Mouse (Mus musculus) MEL (cell line): ENCODE results near the gene 1520401A03Rik. TPM values are rescaled to one million over a fixed set of nuclear protein-coding genes. Genes with fewer than 3 reads are reported as not detected.

Source experiments
- DNase-seq: peaks from one replicate; pipeline ENCODE4 v3.0.0; 2011; ENCODE audit warnings: low read depth, low spot score
- H3K27ac ChIP-seq: 2 replicates; pipeline ENCODE4 v1.5.1; 2012; ENCODE audit warnings: low read depth, mild to moderate bottlenecking, control low read depth, low read length, moderate library complexity; ENCODE audit not compliant: control insufficient read depth
- H3K27me3 ChIP-seq, 2 experiments: fragments of 150-350 bp in 1 of 2; sonication (generic) in 1 of 2; 2 replicates each; pipeline ENCODE4 v1.6.1; 2012; ENCODE audit warnings: low read length in 2 of 2, mild to moderate bottlenecking in 2 of 2, improper control_type of control experiment in 1 of 2, moderate library complexity in 1 of 2; ENCODE audit not compliant: insufficient read depth in 2 of 2, control insufficient read depth in 1 of 2
- H3K36me3 ChIP-seq, 2 experiments: 2 replicates each; pipeline ENCODE4 v1.6.1; 2012 to 2014; ENCODE audit warnings: low read length in 2 of 2, improper control_type of control experiment in 1 of 2, inconsistent platforms in 1 of 2, mild to moderate bottlenecking in 1 of 2; ENCODE audit not compliant: insufficient read depth in 2 of 2, control insufficient read depth in 1 of 2
- H3K4me1 ChIP-seq, 2 experiments: fragments of 150-350 bp in 1 of 2; sonication (generic) in 1 of 2; 2 replicates each; pipeline ENCODE4 v1.6.1; 2012; ENCODE audit warnings: low read length in 2 of 2, improper control_type of control experiment in 1 of 2, mild to moderate bottlenecking in 1 of 2; ENCODE audit not compliant: insufficient read depth in 2 of 2, control insufficient read depth in 1 of 2
- H3K4me3 ChIP-seq, 2 experiments: fragments of 150-350 bp in 1 of 2; sonication (generic) in 1 of 2; 2 replicates each; pipeline ENCODE4 v1.5.1; 2012; ENCODE audit warnings: low read depth in 2 of 2, low read length in 2 of 2, mild to moderate bottlenecking in 2 of 2, moderate library complexity in 2 of 2, control low read depth in 1 of 2, improper control_type of control experiment in 1 of 2; ENCODE audit not compliant: control insufficient read depth in 1 of 2, insufficient read depth in 1 of 2
- H3K79me2 ChIP-seq: 2 replicates; pipeline ENCODE4 v1.6.1; 2012; ENCODE audit warnings: mild to moderate bottlenecking, low read length, moderate library complexity; ENCODE audit not compliant: control insufficient read depth, poor library complexity, insufficient read depth
- H3K9ac ChIP-seq: 2 replicates; pipeline ENCODE4 v1.6.1; 2012; ENCODE audit warnings: low read depth, mild to moderate bottlenecking, control low read depth, low read length, moderate library complexity; ENCODE audit not compliant: control insufficient read depth, poor library complexity, severe bottlenecking
- H3K9me3 ChIP-seq: fragments of 150-350 bp; sonication (generic); replicated peaks from 2 replicates; pipeline ENCODE4 v1.6.1; 2012; ENCODE audit warnings: mild to moderate bottlenecking, low read length, improper control_type of control experiment, moderate library complexity; ENCODE audit not compliant: insufficient read depth
- CHD2 ChIP-seq: IDR thresholded peaks from 2 replicates; pipeline ENCODE4 v1.6.1; 2011; ENCODE audit warnings: low read length, improper control_type of control experiment
- E2F4 ChIP-seq: IDR thresholded peaks from 2 replicates; pipeline ENCODE4 v1.6.1; 2011; ENCODE audit warnings: low read depth, low read length, improper control_type of control experiment, borderline replicate concordance
- EP300 ChIP-seq, 2 experiments: IDR thresholded peaks; 2 replicates each; pipeline ENCODE4 v1.6.1; 2011; ENCODE audit warnings: improper control_type of control experiment in 2 of 2, low read length in 2 of 2, low read depth in 1 of 2, mild to moderate bottlenecking in 1 of 2
- ETS1 ChIP-seq: IDR thresholded peaks from 2 replicates; pipeline ENCODE4 v1.6.1; 2012; ENCODE audit warnings: low read depth, mild to moderate bottlenecking, inconsistent platforms, low read length, improper control_type of control experiment, moderate library complexity
- HCFC1 ChIP-seq: IDR thresholded peaks from 2 replicates; pipeline ENCODE4 v1.6.1; 2012; ENCODE audit warnings: low read depth, mild to moderate bottlenecking, inconsistent platforms, low read length, improper control_type of control experiment, moderate library complexity
- MAFK ChIP-seq: IDR thresholded peaks from 2 replicates; pipeline ENCODE4 v1.6.1; 2011; ENCODE audit warnings: low read depth, mild to moderate bottlenecking, low read length, improper control_type of control experiment, borderline replicate concordance
- MAZ ChIP-seq: IDR thresholded peaks from 2 replicates; pipeline ENCODE4 v1.6.1; 2012; ENCODE audit warnings: low read depth, mild to moderate bottlenecking, inconsistent platforms, low read length, improper control_type of control experiment
- MXI1 ChIP-seq: IDR thresholded peaks from 2 replicates; pipeline ENCODE4 v1.6.1; 2011; ENCODE audit warnings: mild to moderate bottlenecking, low read depth, low read length, improper control_type of control experiment
- MYB ChIP-seq: IDR thresholded peaks from 2 replicates; pipeline ENCODE4 v1.6.1; 2011; ENCODE audit warnings: mild to moderate bottlenecking, low read depth, low read length, improper control_type of control experiment
- MYC ChIP-seq: IDR thresholded peaks from 2 replicates; pipeline ENCODE4 v1.6.1; 2011; ENCODE audit warnings: low read depth, mild to moderate bottlenecking, low read length, improper control_type of control experiment, moderate library complexity
- NRF1 ChIP-seq: IDR thresholded peaks from 2 replicates; pipeline ENCODE4 v1.6.1; 2014; ENCODE audit warnings: low read depth, mild to moderate bottlenecking, inconsistent platforms, low read length, improper control_type of control experiment, moderate library complexity; ENCODE audit not compliant: poor library complexity, insufficient read depth, severe bottlenecking
- POLR2A ChIP-seq, 2 experiments: IDR thresholded peaks; 2 replicates each; pipeline ENCODE4 v1.6.1; 2011 to 2012; ENCODE audit warnings: low read length in 2 of 2, mild to moderate bottlenecking in 2 of 2, control low read depth in 1 of 2, improper control_type of control experiment in 1 of 2, low read depth in 1 of 2, moderate library complexity in 1 of 2; ENCODE audit not compliant: control insufficient read depth in 1 of 2, insufficient read depth in 1 of 2, poor library complexity in 1 of 2
- POLR2AphosphoS2 ChIP-seq: IDR thresholded peaks from 2 replicates; pipeline ENCODE4 v1.6.1; 2011; ENCODE audit warnings: low read length, improper control_type of control experiment
- POLR2AphosphoS5 ChIP-seq: IDR thresholded peaks from 2 replicates; pipeline ENCODE4 v1.6.1; 2012; ENCODE audit warnings: low read depth, borderline replicate concordance, mild to moderate bottlenecking, inconsistent platforms, low read length, moderate library complexity, mixed read lengths
- RAD21 ChIP-seq: IDR thresholded peaks from 2 replicates; pipeline ENCODE4 v1.6.1; 2011; ENCODE audit warnings: mild to moderate bottlenecking, low read depth, low read length, improper control_type of control experiment
- SMC3 ChIP-seq: IDR thresholded peaks from 2 replicates; pipeline ENCODE4 v1.6.1; 2011; ENCODE audit warnings: low read depth, low read length, improper control_type of control experiment
- TBP ChIP-seq: IDR thresholded peaks from 2 replicates; pipeline ENCODE4 v1.8.0; 2011; ENCODE audit warnings: low read depth, low read length, improper control_type of control experiment
- TCF12 ChIP-seq: IDR thresholded peaks from 2 replicates; pipeline ENCODE4 v1.6.1; 2014; ENCODE audit warnings: low read depth, mild to moderate bottlenecking, inconsistent platforms, low read length, improper control_type of control experiment, moderate library complexity
- USF1 ChIP-seq: IDR thresholded peaks from 2 replicates; pipeline ENCODE4 v1.6.1; 2014; ENCODE audit warnings: low read depth, mild to moderate bottlenecking, inconsistent platforms, low read length, improper control_type of control experiment, moderate library complexity
- ZC3H11A ChIP-seq: IDR thresholded peaks from 2 replicates; pipeline ENCODE4 v1.6.1; 2012; ENCODE audit warnings: low read depth, mild to moderate bottlenecking, inconsistent platforms, low read length, improper control_type of control experiment
- ZKSCAN1 ChIP-seq: IDR thresholded peaks from 2 replicates; pipeline ENCODE4 v1.6.1; 2012; ENCODE audit warnings: low read depth, mild to moderate bottlenecking, inconsistent platforms, low read length, improper control_type of control experiment, moderate library complexity
- ZMIZ1 ChIP-seq: IDR thresholded peaks from 2 replicates; pipeline ENCODE4 v1.6.1; 2012; ENCODE audit warnings: low read depth, mild to moderate bottlenecking, inconsistent platforms, low read length, improper control_type of control experiment, moderate library complexity
- ZNF384 ChIP-seq: IDR thresholded peaks from 2 replicates; pipeline ENCODE4 v1.6.1; 2012; ENCODE audit warnings: low read depth, mild to moderate bottlenecking, inconsistent platforms, low read length, improper control_type of control experiment
- polyA plus RNA-seq, 2 experiments: library from polyadenylated mRNA; stranded (reverse) in 1 of 2; unstranded in 1 of 2; fragments of >175 nt in 1 of 2; fragments of >200 nt in 1 of 2; gene quantifications; 2 replicates each; pipeline versions ENCODE4 v1.2.1 to v1.2.4; 2012; ENCODE audit warnings: low replicate concordance in 2 of 2, low read depth in 1 of 2; ENCODE audit not compliant: insufficient read length in 2 of 2, insufficient read depth in 1 of 2, missing spikeins in 1 of 2
- total RNA-seq: library from RNA; depleted of rRNA; stranded (reverse); fragments of 300-350 nt; gene quantifications from 2 replicates; pipeline ENCODE4 v1.2.3, GENCODE M21; 2012

The 1520401A03Rik gene
- total and polyA plus RNA-seq, 3 experiments, result not detected

DNA sequence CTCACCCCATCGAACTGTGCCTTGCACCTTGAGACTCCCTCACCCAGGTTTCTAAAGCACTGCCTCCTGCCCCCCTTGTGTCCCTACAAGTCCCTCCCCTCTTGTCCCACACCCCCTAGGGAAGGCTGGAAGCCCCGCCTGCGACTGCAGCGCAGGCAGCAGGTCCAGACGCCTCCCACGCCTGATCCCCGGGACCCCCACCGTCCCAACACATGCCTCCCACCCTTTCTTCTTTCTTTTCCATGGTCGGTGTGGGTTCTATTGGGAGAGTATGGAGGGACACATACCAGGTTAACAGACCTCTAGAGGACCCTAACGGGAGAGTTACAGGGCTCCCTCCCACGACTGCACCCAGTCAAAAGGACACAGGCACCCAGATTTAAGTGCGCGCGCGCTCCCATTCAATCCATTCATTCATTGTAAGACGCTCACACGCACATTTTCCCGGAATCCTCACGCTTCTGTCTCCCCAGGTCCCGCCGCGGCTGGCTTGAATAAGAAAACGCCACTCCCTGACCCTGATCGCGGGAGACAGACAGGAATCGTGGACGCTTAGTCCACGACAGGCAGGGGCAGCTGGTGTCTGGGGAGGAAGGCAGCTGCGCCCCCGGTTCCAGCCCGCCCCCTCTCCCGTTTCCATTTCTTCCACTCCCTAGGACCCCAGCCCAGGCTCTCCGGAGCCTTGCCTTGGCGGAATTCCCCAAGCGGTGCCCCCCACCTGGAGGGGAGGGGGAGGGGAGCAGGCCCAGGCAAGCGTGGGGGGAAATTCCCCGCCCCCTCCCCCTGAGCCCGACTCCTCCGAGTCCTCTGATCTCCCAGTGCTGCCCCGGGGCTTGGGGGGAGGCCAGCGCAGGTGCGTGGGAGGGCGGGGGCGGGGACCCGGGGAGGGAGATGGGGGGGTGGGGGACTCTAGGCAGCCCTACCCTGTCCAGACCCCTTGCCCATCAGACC lies 23.0 kb upstream of the 1520401A03Rik start, which contains the start of gene Kremen2:
TSS of gene Kremen2 (minus strand) at position 533 of the 951 bp plus-strand sequence.
- H3K36me3 ChIP-seq, result peaks cover 0 to 4% of the 10 kb centered on the region in 2 experiments; a peak in 2 of 4 replicates
- no peak for DNase-seq
- no peaks in the 10 kb centered on the region for H3K79me2 ChIP-seq
- H3K4me1 ChIP-seq, result peaks cover 4 to 27% of the 10 kb centered on the region in 2 experiments; a peak in 3 of 4 replicates
- TF ChIP-seq EP300 (IDR thresholded peaks at IDR 0.05; ENCODE audit: low read depth in 1 of 2, low read length in 2 of 2) (no peak), SMC3 (no peak), NRF1 (no peak), RAD21 (no peak), POLR2AphosphoS2 (no peak), MYC (no peak), USF1 (no peak), MYB (no peak), MAFK (no peak), POLR2A (IDR thresholded peaks at IDR 0.05; ENCODE audit: control insufficient read depth in 1 of 2, insufficient read depth in 1 of 2, low read depth in 1 of 2, low read length in 2 of 2, poor library complexity in 1 of 2) (no peak), POLR2AphosphoS5 (no peak), ZMIZ1 (no peak), MAZ (no peak)
- H3K9me3 ChIP-seq, result no peaks in the 10 kb centered on the region
- no peaks in the 10 kb centered on the region for H3K27me3 ChIP-seq
- H3K27ac ChIP-seq, result no peak within 1 kb of the TSS
- no peak within 1 kb of the TSS for H3K4me3 ChIP-seq
- no peak within 1 kb of the TSS for H3K9ac ChIP-seq

DNA sequence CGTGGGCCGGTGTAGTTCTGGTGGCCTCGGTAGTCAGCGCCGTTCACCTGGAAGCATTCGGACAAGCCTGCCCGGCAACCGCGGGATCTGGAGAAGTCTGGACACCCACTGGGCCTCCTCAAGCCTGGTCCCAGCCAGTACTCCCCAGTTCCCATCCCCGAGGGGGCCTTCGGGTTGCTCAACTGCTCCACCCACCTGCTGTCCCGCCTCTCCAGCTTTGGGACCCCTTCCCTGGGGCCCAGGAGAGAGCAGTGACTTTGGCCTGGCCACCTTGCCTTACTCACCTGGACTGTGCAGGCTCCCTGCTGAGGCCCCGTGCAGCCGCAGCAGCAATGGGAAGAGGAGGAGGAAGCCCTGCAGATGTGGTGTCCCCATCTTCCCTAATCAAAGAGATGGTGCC lies 22.1 kb upstream of the 1520401A03Rik start:
- no peak overlapping the region for H3K4me3 ChIP-seq
- peaks cover 0 to 4% of the 10 kb centered on the region in 2 experiments; a peak in 2 of 4 replicates for H3K36me3 ChIP-seq
- no peak overlapping the region for H3K27ac ChIP-seq
- H3K9ac ChIP-seq, result no peak overlapping the region
- TF ChIP-seq E2F4 (no peak), HCFC1 (no peak), ZNF384 (no peak), CHD2 (no peak), ZC3H11A (no peak), MYC (no peak), ETS1 (no peak), TBP (no peak), NRF1 (no peak), ZKSCAN1 (no peak), USF1 (no peak), TCF12 (no peak), MXI1 (no peak)
- TF ChIP-seq, all 39 proteins: peak for 0
- Histone ChIP-seq H3K79me2 (no peaks in the 10 kb centered on the region; the same call in 1 of the 2 replicates), H3K9me3 (no peaks in the 10 kb centered on the region), H3K4me1 (peaks cover 4 to 26% of the 10 kb centered on the region in 2 experiments; a peak in 3 of 4 replicates), H3K27me3 (no peaks in the 10 kb centered on the region)
- no peak for DNase-seq
